Mouse (Mus musculus) olfactory bulb, adult 2 months (tissue): ENCODE data around the gene Ube2k. TPM values are rescaled to one million over a fixed set of nuclear protein-coding genes. Genes with fewer than 3 reads are reported as not detected.

Experiments used
- H3K27ac ChIP-seq: fragments of 200-500 bp; 2 replicates; pipeline ENCODE4 v1.5.1; 2012; ENCODE audit warnings: low read depth, low read length; ENCODE audit not compliant: insufficient read depth
- H3K4me1 ChIP-seq: fragments of 200-500 bp; 2 replicates; pipeline ENCODE4 v1.6.1; 2012; ENCODE audit warnings: low read length; ENCODE audit not compliant: control insufficient read depth, insufficient read depth
- H3K4me3 ChIP-seq: fragments of 200-500 bp; 2 replicates; pipeline ENCODE4 v1.5.1; 2012; ENCODE audit warnings: mild to moderate bottlenecking, low read depth, low read length, moderate library complexity; ENCODE audit not compliant: insufficient read depth
- CTCF ChIP-seq: fragments of 200-500 bp; IDR thresholded peaks from 2 replicates; pipeline ENCODE4 v1.5.1; 2012; ENCODE audit warnings: low read depth, mild to moderate bottlenecking, low read length, moderate library complexity; ENCODE audit not compliant: insufficient read depth
- POLR2A ChIP-seq: fragments of 200-500 bp; IDR thresholded peaks from 2 replicates; pipeline ENCODE4 v1.6.1; 2012; ENCODE audit warnings: mild to moderate bottlenecking, low read depth, low read length, moderate library complexity; ENCODE audit not compliant: insufficient read depth
- WGBS: fragments of 180-500 bp; shearing (Covaris S2); methylation state at CpG from one replicate; pipeline ENCODE4 v1.1.7; 2018; 5-methylcytosine and 5-hydroxymethylcytosine counted together
- polyA plus RNA-seq: library from polyadenylated mRNA; stranded (reverse); fragments of >200 nt; gene quantifications from 2 replicates; pipeline ENCODE4 v1.2.4, GENCODE M21; 2012; ENCODE audit warnings: low replicate concordance; ENCODE audit not compliant: missing spikeins, insufficient read depth, insufficient read length

Gene Ube2k
- polyA plus RNA-seq, 1 experiment: 419 TPM

DNA sequence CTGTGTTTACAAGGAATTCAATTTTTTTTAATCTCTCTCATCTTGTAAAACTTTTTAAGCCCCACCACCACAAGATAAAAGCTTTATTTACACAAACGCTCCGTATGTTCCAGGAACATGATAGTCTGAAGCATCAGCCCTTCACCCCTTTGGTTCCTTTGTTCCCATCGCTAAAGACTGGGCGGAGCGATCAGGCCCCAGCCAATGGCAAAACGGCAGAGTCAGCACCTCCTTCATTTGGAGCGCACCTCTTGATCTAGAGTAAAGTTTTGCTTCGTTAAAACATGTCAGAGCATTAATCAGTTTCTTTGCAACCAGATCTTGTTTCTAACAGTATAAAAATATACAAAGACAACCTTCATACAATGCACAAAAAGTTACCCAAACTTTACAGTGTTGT lies 31.2 kb upstream of the Ube2k start:
- Histone ChIP-seq H3K4me1 (no peaks in the 10 kb centered on the region), H3K27ac (no peak overlapping the region), H3K4me3 (no peak overlapping the region)
- TF ChIP-seq POLR2A: no peak
- no peak for TF ChIP-seq CTCF
- 20% methylated on average over 8 of the region's 8 CpGs for WGBS

DNA sequence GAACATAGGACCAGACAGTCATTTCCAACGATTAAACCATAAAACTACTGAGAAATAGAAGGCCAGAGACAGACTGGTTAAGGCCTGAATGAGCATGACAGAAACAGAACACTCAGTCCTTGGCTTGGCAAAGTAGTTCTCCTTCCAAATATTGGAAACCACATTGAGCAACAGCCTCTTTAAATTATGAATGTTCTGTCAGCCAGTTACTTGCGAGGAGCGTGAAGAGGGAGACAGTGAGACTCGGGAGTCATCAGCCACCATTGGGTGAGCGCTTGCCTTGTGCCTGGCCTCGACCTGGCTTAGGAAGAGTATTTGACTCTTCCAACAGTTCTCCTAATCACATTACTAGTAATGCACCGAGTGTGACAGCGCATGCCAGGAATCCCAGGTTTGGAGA lies 28.6 kb upstream of the Ube2k start:
- Histone ChIP-seq H3K4me3 (no peak overlapping the region), H3K4me1 (no peaks in the 10 kb centered on the region), H3K27ac (no peak overlapping the region)
- 90% methylated on average over 8 of the region's 8 CpGs for WGBS
- TF ChIP-seq CTCF: no peak
- no peak for TF ChIP-seq POLR2A

DNA sequence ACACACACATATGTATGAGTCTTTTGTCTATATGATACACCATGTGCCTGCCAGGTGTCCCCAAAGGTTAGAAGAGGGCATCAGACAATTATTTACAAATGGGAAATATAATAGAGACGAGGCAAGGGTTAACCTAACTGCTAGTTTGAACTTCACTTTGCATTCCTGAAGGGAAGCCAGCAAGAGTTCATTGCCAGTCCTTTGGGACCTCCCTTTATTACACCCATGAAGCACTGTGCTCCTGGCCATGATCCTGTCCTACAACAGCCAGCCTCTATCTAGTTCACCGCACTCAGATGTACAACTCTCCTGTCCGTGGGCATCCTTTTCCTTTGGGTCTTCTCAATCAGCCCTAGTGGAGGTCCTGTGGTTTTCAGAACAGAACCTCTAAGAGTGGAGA lies 23.5 kb upstream of the Ube2k start:
- TF ChIP-seq POLR2A (no peak), CTCF (no peak)
- WGBS: 77% methylated on average over 3 of the region's 3 CpGs
- Histone ChIP-seq H3K4me1 (no peaks in the 10 kb centered on the region), H3K27ac (no peak overlapping the region), H3K4me3 (no peak overlapping the region)

DNA sequence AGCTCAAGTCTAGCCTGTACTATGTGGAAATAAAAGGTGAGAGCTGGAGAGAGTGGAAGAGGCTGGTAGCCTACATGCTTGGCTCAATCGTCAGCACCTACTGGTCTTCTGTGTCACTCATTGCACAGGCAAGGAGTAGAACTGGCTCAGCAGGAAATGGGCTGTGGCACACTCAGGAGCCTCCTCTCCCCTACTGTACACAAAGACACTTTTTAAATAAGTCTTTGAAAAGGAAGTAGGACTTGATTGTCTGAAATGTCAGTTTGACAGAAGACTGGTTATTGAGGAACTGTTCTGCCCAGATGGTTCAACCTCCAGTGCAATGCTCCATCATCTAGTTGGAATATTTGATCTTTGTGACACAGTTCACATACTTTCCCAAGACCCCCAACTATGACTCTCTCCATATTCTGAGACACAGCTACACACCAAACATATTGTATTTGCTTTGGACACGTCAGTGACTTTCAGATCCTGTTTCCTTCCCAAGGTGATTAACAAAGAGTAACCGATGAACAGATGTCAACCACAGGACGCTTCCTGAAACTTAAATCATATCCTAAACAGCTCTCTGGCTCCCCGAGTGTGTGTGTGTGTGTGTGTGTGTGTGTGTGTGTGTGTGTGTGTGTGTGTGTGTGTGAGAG lies 22.3 kb upstream of the Ube2k start:
- no peak overlapping the region for H3K4me3 ChIP-seq
- TF ChIP-seq CTCF: no peak
- TF ChIP-seq POLR2A: no peak
- 67% methylated on average over 5 of the region's 5 CpGs for whole genome bisulfite sequencing
- H3K27ac ChIP-seq: no peak overlapping the region
- no peaks in the 10 kb centered on the region for H3K4me1 ChIP-seq

DNA sequence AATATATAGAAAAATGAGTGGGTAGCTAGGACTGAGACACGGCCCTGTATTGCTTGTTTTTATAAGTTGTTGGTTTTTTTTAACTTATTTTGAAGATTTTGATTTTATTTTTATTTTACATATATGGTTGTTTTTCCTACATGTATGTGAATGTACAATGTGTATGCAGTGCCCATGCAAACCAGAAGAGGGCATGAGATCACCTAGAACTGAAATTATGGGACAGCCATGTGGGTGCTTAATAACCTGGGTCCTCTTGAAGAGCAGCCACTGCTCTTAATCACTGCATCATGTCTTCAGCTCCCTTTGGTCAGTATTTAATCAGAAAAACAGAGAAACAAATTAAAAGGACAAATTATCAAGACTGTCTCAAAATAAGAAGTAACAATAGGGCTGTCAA lies 15.2 kb upstream of the Ube2k start:
- no peaks in the 10 kb centered on the region for H3K4me1 ChIP-seq
- H3K27ac ChIP-seq: no peak overlapping the region
- H3K4me3 ChIP-seq: no peak overlapping the region
- TF ChIP-seq POLR2A (no peak), CTCF (no peak)
- 87% methylated on average over 1 of the region's 1 CpGs for WGBS

DNA sequence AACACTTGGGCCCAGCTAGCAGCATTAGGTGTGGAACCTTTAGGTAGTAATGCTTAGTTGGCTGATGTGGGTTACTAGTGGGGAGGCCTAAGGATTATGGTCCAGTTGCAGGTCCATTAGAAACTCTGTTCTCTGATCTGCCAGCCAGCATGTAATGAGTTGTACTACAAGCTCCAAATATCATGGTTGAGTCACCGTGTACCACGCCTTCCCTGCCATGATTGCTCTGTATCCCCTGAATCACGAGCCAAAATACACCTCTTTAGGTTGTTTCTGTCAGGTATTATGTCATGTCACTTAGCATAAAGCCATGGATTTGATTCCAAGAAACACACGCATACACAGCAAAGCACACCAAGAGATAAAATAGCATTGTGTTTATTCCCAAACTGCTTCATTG lies 12.2 kb upstream of the Ube2k start:
- Histone ChIP-seq H3K27ac (no peak overlapping the region), H3K4me3 (no peak overlapping the region), H3K4me1 (no peaks in the 10 kb centered on the region)
- no peak for TF ChIP-seq POLR2A
- TF ChIP-seq CTCF: no peak
- WGBS: 48% methylated on average over 4 of the region's 4 CpGs

DNA sequence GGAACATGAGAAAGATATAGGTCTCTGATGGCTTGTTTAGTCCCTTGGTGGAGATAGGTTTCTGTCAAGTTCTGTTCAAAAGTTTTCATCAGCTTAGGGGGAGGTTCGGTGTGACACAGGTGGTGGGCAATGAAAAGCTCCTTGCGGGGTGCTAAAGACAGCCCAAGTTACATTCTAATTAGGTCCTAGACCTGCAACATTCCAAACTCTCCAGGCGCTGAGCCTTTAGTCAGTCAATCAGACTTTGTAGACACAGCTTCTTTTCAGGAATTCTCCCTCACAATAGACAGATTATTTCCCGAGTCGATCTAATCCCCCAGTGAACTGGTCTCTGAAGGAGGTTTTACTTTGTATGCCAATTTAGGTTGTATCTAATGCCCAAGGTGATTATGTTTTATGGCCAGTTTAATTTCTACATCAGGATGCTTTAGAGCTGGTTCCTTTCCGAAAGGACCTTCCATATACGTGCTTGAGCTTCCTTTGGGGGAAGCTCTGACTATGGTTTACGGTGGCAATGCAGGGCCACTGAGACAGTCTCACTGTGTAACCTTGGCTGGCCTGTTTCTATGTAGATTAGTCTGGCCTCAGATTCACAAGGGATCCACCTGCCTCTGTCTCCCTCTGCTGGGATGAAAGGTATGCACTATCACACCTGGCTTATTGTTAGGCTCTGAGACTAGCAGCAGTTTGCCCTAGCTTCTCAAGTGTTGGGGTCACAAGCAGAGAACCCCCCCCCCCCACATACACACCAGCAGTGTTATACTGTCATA lies 11.2 kb upstream of the Ube2k start:
- Histone ChIP-seq H3K4me3 (no peak overlapping the region), H3K4me1 (no peaks in the 10 kb centered on the region), H3K27ac (no peak overlapping the region)
- no peak for TF ChIP-seq POLR2A
- no peak for TF ChIP-seq CTCF
- WGBS: 46% methylated on average over 8 of the region's 8 CpGs

DNA sequence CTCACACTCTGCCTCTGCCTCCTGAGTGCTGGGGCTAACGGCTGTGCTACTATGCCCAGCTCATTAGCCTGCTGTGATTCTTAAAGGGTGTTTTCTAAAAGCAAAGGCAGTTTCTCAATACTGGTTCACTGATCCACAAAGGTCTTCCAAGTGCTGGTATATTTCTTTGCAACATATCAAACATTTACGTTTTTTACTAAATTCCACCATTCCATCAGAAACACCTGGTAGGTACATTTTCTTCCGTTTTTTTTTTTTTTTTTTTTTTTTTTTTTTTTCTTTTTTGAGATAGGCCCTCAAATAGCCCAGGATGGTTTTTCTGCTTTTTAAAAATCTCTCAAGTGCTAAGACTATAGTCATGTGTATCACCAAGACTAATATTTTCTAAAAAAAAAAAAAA lies 5.8 kb upstream of the Ube2k start:
- TF ChIP-seq POLR2A: no peak
- TF ChIP-seq CTCF: no peak
- Histone ChIP-seq H3K27ac (no peak overlapping the region), H3K4me3 (no peak overlapping the region), H3K4me1 (no peaks in the 10 kb centered on the region)
- 73% methylated on average over 3 of the region's 3 CpGs for WGBS

DNA sequence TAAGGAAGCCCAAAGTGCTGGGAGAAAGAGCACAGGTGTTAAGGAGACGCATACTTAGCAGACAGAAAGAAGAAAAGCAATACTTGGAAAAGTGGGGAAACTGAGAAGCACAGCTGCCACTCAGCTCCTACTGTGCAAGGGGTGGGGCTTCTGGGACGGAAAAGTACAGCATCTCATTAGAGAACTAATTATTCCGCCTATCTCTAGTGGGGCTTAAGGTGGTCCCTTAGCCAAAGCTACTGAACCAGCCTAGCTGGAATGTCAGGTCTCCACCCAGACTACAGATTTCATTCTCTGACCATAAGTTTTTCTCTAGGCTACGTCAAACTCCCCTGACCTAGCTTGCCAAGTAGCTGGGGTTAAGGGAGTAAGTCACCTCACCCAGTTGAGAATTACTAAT lies 2.5 kb upstream of the Ube2k start:
- no peak overlapping the region for H3K4me3 ChIP-seq
- no peak overlapping the region for H3K27ac ChIP-seq
- H3K4me1 ChIP-seq: no peaks in the 10 kb centered on the region
- 73% methylated on average over 4 of the region's 4 CpGs for WGBS
- no peak for TF ChIP-seq CTCF
- no peak for TF ChIP-seq POLR2A
